Mouse (Mus musculus) spleen, adult 12 weeks (tissue): Measurements from ENCODE around the gene Mapk6.
A peak's percentile ranks its signal among the peaks of the same experiment; 100 is the strongest.
"Not testable (repeated sequence)": the region's sequence is repeated elsewhere in the genome, so short reads cannot be mapped to it uniquely, and the experiment has no call there.

Experiments
- DNase-seq: peaks from one replicate; pipeline ENCODE4 v3.0.0; 2022; ENCODE audit warnings: low spot score

The Mapk6 gene

GRCm38 (mm10) chr9:75409852-75410378 lies at the start of gene Mapk6:
TSS of gene Mapk6 (minus strand) at chr9:75410005.
- peak; percentile 98 for DNase-seq

DNA sequence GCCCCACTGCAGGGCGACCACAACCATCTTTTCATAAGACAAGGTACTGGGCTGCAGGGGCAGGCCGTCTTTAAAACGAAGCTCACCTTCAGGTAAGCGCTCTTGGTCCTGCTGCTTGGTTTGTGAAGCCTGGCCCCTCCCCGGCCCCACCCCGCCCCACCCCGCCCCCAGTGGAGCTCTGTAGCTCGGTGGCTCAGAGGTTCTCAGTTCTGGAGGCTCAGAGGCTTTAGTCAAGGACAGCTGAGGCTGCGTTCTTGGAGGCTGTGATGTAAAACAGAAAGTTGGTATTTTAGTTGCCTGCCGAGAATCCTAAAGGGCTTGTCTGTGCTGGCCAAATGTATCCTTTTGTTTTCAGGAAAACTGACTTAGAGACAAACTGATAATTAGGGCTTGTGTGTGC lies 45.9 kb upstream of the Mapk6 start:
- DNase-seq: no peak

DNA sequence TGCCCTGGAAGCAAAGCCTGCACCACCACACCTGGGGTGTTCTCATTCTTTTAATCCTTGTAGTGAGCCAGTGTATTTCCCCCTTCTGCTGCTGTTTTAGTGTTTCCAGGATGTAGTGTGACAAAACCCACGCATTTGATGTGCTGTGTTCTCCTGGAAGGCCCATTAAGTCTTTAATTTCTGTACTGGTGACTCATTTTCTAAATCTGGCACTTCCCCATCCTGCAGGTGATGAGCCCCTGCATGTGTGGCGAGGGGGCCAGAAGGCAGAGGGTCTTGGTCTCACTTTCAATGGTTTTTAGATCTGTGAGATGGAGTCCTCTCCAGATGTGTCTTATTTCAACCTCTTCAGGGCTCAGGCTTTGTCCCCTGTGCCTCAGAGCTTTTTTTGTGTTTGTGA lies 44.2 kb upstream of the Mapk6 start:
- DNase-seq: no peak

DNA sequence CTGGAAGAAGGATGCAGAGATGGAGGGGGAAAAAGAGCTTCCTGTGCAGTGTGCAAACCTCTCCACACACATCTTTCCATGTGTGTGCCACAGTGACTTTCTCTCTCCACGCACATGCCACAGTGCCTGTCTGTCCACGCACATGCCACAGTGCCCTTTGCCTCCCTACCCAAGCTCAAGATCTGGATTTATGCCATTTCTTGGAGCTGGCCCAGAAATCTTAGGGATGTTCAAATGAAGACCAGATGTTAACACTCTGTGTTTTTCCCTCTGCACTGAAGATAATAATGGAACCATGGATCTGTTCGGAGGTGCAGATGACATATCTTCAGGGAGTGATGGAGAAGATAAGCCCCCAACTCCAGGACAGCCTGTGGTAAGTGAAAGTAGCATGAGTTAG lies 38.2 kb upstream of the Mapk6 start:
- DNase-seq: no peak

DNA sequence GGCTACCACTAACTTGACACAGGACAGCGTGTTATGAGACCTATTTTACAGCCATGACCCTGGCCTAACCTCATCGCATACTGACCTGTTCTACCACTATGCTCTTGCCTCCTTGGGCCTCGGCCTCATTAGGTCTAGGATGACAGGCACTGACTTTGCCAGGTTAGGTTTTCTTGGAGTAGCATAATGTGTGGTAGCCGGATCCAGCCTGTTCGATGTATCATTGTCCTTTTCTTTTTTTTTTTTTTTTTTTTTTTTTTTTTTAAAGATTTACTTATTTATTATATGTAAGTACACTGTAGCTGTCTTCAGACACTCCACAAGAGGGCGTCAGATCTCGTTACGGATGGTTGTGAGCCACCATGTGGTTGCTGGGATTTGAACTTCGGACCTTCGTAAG lies 36.8 kb upstream of the Mapk6 start:
- not testable (repeated sequence) for DNase-seq

DNA sequence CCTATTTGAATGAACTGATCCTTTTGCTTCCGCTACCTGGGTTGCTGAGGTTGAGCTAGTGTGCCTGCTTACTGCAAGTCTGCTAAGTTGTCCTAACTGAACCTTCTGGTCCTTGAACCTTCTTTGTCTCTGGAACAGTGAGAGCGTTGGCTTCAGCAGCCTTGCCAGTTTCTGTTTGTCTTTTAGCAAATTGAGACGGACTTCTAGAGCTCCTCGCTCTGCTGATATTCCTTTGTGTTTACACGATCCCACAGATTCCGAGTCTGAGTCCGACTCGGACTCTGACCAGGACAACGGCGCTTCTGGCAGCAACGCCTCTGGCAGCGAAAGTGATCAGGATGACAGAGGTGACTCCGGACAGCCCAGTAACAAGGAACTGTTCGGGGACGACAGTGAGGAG lies 35.2 kb upstream of the Mapk6 start:
- DNase-seq: no peak

DNA sequence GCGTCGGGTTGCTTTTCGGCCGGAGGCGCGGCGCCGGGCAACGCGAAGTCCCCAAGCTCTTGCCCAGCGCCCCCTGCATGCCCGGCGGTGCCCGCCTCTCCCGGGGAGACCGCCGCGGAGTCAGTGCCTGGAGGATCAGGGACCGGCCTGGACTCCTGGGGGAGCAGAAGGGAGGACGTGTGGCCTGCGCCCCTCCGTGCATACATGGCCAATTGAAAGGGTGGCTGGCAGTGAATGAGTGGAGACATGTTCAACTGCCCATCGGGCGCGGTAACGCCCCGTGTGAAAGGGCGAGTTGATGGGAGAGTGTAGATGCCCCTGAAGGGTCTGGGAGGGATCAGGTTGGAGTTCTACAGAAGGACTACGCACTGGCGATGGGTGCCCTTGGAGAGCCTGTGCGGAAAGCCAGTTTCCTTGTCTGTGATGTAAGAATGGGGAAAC lies 31.9 kb upstream of the Mapk6 start:
- DNase-seq: peak; percentile 66

- peak; percentile 74 for DNase-seq
Observed at GRCm38 (mm10) chr9:75440796-75441666, 31.2 kb upstream of the Mapk6 start, which contains the start of gene Leo1. TSS of gene Leo1 (plus strand) at chr9:75441524.

GRCm38 (mm10) chr9:75437653-75438385 lies 28.0 kb upstream of the Mapk6 start:
- peak; percentile 34 for DNase-seq

- DNase-seq: peak; percentile 11
Observed at GRCm38 (mm10) chr9:75435918-75436317, 26.1 kb upstream of the Mapk6 start.

GRCm38 (mm10) chr9:75435291-75435690 lies 25.5 kb upstream of the Mapk6 start:
- DNase-seq: no peak

- no peak for DNase-seq
Observed at GRCm38 (mm10) chr9:75434872-75435271, 25.1 kb upstream of the Mapk6 start.

- DNase-seq: peak; percentile 37
Observed at GRCm38 (mm10) chr9:75434172-75434793, 24.5 kb upstream of the Mapk6 start.

GRCm38 (mm10) chr9:75432694-75433093 lies 22.9 kb upstream of the Mapk6 start:
- no peak for DNase-seq

DNA sequence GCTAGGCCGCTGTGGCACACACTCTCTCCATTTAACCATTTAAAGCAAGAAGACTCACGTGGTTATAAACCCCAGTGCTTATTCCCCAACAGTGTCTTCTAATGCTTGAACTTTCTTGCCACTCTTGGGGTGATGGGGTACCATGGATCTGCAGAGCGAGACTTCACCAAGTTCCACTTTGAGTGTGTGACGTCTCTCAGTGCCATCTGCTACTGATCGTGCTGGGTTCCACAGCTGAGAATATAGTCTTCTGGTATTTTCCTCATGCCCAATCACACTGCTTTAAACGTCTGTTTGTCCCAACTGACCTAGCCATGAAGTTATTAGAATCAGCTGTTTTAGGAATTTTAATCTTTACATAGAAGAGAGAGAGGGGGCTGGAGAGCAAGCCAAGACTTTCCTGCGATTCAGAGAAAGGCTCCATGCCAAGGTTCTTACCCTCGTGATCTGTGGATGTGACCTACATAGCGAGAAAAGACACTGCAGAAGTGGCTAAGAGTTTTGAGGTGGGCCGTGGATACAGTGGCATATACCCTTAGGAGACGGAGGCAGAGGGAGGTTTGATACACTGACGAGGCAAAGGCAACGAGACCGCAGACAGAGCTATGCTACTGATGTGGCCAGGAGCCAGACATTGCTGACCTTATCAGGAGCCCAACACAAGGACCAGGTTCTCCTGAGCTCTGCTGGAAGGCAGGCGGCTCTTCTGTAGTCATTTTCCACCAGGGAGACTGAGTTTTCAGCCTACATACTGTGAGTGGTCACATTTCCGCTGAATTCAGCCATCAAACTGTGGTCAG lies 21.2 kb upstream of the Mapk6 start:
- DNase-seq: peak; percentile 22

DNA sequence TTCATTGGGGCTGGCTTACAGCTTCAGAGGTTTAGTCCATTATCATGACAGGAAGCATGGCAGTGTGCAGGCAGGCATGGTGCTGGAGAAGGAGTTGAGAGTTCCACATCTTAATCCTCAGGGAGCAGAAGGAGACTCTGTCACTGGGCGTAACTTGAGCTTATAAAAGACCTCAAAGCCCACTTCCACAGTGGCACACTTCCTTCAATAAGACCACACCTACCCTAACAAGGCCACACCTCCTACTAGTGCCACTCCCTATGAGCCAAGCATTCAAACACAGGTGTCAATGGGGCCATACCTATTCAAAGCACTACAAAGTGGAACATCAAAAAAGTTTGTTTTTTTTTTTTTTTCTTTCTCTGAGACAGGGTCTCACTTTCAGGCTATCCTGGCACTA lies 19.9 kb upstream of the Mapk6 start:
- DNase-seq: no peak

DNA sequence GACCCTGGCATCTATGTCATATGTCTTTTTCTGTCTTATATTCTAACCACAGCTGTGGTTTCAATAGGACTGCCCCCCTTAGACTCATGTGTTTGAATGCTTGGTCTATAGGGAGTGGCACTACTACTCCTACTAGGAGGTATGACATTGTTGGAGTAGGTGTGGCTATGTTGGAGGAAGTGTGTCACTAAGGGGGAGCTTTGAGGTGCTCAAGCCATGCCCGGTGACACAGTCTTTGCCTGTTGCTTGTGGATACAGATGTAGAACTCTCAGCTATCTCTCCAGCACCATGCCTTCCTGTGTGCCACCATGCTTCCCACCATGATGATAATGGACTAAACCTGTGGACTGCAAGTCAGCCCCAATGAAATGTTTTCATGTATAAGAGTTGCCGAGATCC lies 19.2 kb upstream of the Mapk6 start:
- DNase-seq: no peak

GRCm38 (mm10) chr9:75428274-75428600 lies 18.4 kb upstream of the Mapk6 start:
- DNase-seq: no peak

GRCm38 (mm10) chr9:75427366-75428273 lies 17.8 kb upstream of the Mapk6 start:
- DNase-seq: no peak

GRCm38 (mm10) chr9:75425796-75426391 lies 16.1 kb upstream of the Mapk6 start:
- no peak for DNase-seq
